Mouse (Mus musculus): Measurements from ENCODE around the gene Fastkd2. TPM values are rescaled to one million over a fixed set of nuclear protein-coding genes. Genes with fewer than 3 reads are reported as not detected.

Gene Fastkd2
- polyA plus RNA-seq (2012; rRNA removed): 7.1 and 8.9 TPM in 2 replicates

GRCm38 (mm10) chr1:63730240-63730771, at the start of gene Fastkd2, which contains the start of gene Mdh1b:
Gene Fastkd2, plus strand, starts transcription at chr1:63730614.
Gene Mdh1b, minus strand, starts transcription at chr1:63730318.
- Histone ChIP-seq H3K27me3 (ENCODE audit: control insufficient read depth, insufficient read depth, low read length) (no peaks in the 10 kb centered on the region), H3K27ac (ENCODE audit: control insufficient read depth, insufficient read depth, low read depth, low read length) (peak within 1 kb of the TSS; percentile 84), H3K36me3 (ENCODE audit: control insufficient read depth, insufficient read depth, low read length) (no peaks in the 10 kb centered on the region), H3K4me1 (ENCODE audit: control insufficient read depth, insufficient read depth, low read length) (peaks cover 4% of the 10 kb centered on the region; the same call in 1 of the 2 replicates), H3K4me3 (ENCODE audit: control insufficient read depth, low read depth, low read length) (peak within 1 kb of the TSS; percentile 99)
- no peak for TF ChIP-seq CTCF (IDR thresholded peaks at IDR 0.05; ENCODE audit: control insufficient read depth, insufficient read depth, insufficient replicate concordance, low read depth, low read length)
- TF ChIP-seq POLR2A (IDR thresholded peaks at IDR 0.05; ENCODE audit: control insufficient read depth, low read depth, low read length): peak; percentile 65; the same call in 1 of the 2 replicates

GRCm38 (mm10) chr1:63686827-63687226, 43.6 kb upstream of the Fastkd2 start, which contains the start of gene Dytn:
Gene Dytn, minus strand, starts transcription at chr1:63686927.
- Histone ChIP-seq H3K27ac (ENCODE audit: control insufficient read depth, insufficient read depth, low read depth, low read length) (no peak within 1 kb of the TSS), H3K4me3 (ENCODE audit: control insufficient read depth, low read depth, low read length) (no peak within 1 kb of the TSS), H3K36me3 (ENCODE audit: control insufficient read depth, insufficient read depth, low read length) (no peaks in the 10 kb centered on the region), H3K27me3 (ENCODE audit: control insufficient read depth, insufficient read depth, low read length) (no peaks in the 10 kb centered on the region), H3K4me1 (ENCODE audit: control insufficient read depth, insufficient read depth, low read length) (no peaks in the 10 kb centered on the region)
- TF ChIP-seq CTCF (IDR thresholded peaks at IDR 0.05; ENCODE audit: control insufficient read depth, insufficient read depth, insufficient replicate concordance, low read depth, low read length): no peak
- no peak for TF ChIP-seq POLR2A (IDR thresholded peaks at IDR 0.05; ENCODE audit: control insufficient read depth, low read depth, low read length)

- Histone ChIP-seq H3K27ac (ENCODE audit: control insufficient read depth, insufficient read depth, low read depth, low read length) (no peak overlapping the region), H3K36me3 (ENCODE audit: control insufficient read depth, insufficient read depth, low read length) (no peaks in the 10 kb centered on the region), H3K27me3 (ENCODE audit: control insufficient read depth, insufficient read depth, low read length) (no peaks in the 10 kb centered on the region), H3K4me3 (ENCODE audit: control insufficient read depth, low read depth, low read length) (no peak overlapping the region), H3K4me1 (ENCODE audit: control insufficient read depth, insufficient read depth, low read length) (no peaks in the 10 kb centered on the region)
- TF ChIP-seq POLR2A (IDR thresholded peaks at IDR 0.05; ENCODE audit: control insufficient read depth, low read depth, low read length) (no peak), CTCF (IDR thresholded peaks at IDR 0.05; ENCODE audit: control insufficient read depth, insufficient read depth, insufficient replicate concordance, low read depth, low read length) (no peak)
Observed at GRCm38 (mm10) chr1:63696861-63697260, 33.6 kb upstream of the Fastkd2 start.

- H3K4me1 ChIP-seq (ENCODE audit: control insufficient read depth, insufficient read depth, low read length): no peaks in the 10 kb centered on the region
- H3K36me3 ChIP-seq (ENCODE audit: control insufficient read depth, insufficient read depth, low read length): no peaks in the 10 kb centered on the region
- TF ChIP-seq POLR2A (IDR thresholded peaks at IDR 0.05; ENCODE audit: control insufficient read depth, low read depth, low read length): no peak
- TF ChIP-seq CTCF (IDR thresholded peaks at IDR 0.05; ENCODE audit: control insufficient read depth, insufficient read depth, insufficient replicate concordance, low read depth, low read length): no peak
- H3K27me3 ChIP-seq (ENCODE audit: control insufficient read depth, insufficient read depth, low read length): no peaks in the 10 kb centered on the region
- no peak overlapping the region for H3K4me3 ChIP-seq (ENCODE audit: control insufficient read depth, low read depth, low read length)
- no peak overlapping the region for H3K27ac ChIP-seq (ENCODE audit: control insufficient read depth, insufficient read depth, low read depth, low read length)
Observed at GRCm38 (mm10) chr1:63705733-63706132, 24.7 kb upstream of the Fastkd2 start.

GRCm38 (mm10) chr1:63708876-63709275, 21.5 kb upstream of the Fastkd2 start:
- Histone ChIP-seq H3K4me3 (ENCODE audit: control insufficient read depth, low read depth, low read length) (no peak overlapping the region), H3K36me3 (ENCODE audit: control insufficient read depth, insufficient read depth, low read length) (no peaks in the 10 kb centered on the region), H3K27me3 (ENCODE audit: control insufficient read depth, insufficient read depth, low read length) (no peaks in the 10 kb centered on the region), H3K4me1 (ENCODE audit: control insufficient read depth, insufficient read depth, low read length) (no peaks in the 10 kb centered on the region), H3K27ac (ENCODE audit: control insufficient read depth, insufficient read depth, low read depth, low read length) (no peak overlapping the region)
- TF ChIP-seq CTCF (IDR thresholded peaks at IDR 0.05; ENCODE audit: control insufficient read depth, insufficient read depth, insufficient replicate concordance, low read depth, low read length): no peak
- TF ChIP-seq POLR2A (IDR thresholded peaks at IDR 0.05; ENCODE audit: control insufficient read depth, low read depth, low read length): no peak

GRCm38 (mm10) chr1:63720161-63720560, 10.3 kb upstream of the Fastkd2 start:
- no peaks in the 10 kb centered on the region; the same call in 1 of the 2 replicates for H3K36me3 ChIP-seq (ENCODE audit: control insufficient read depth, insufficient read depth, low read length)
- H3K4me3 ChIP-seq (ENCODE audit: control insufficient read depth, low read depth, low read length): no peak overlapping the region
- no peak for TF ChIP-seq CTCF (IDR thresholded peaks at IDR 0.05; ENCODE audit: control insufficient read depth, insufficient read depth, insufficient replicate concordance, low read depth, low read length)
- TF ChIP-seq POLR2A (IDR thresholded peaks at IDR 0.05; ENCODE audit: control insufficient read depth, low read depth, low read length): no peak
- H3K27ac ChIP-seq (ENCODE audit: control insufficient read depth, insufficient read depth, low read depth, low read length): no peak overlapping the region
- H3K27me3 ChIP-seq (ENCODE audit: control insufficient read depth, insufficient read depth, low read length): no peaks in the 10 kb centered on the region
- H3K4me1 ChIP-seq (ENCODE audit: control insufficient read depth, insufficient read depth, low read length): no peaks in the 10 kb centered on the region

- Histone ChIP-seq H3K4me1 (ENCODE audit: control insufficient read depth, insufficient read depth, low read length) (peaks cover 4% of the 10 kb centered on the region; the same call in 1 of the 2 replicates), H3K4me3 (ENCODE audit: control insufficient read depth, low read depth, low read length) (peak overlapping the region; percentile 99), H3K36me3 (ENCODE audit: control insufficient read depth, insufficient read depth, low read length) (no peaks in the 10 kb centered on the region), H3K27me3 (ENCODE audit: control insufficient read depth, insufficient read depth, low read length) (no peaks in the 10 kb centered on the region), H3K27ac (ENCODE audit: control insufficient read depth, insufficient read depth, low read depth, low read length) (peak overlapping the region; percentile 84)
- TF ChIP-seq CTCF (IDR thresholded peaks at IDR 0.05; ENCODE audit: control insufficient read depth, insufficient read depth, insufficient replicate concordance, low read depth, low read length) (no peak), POLR2A (IDR thresholded peaks at IDR 0.05; ENCODE audit: control insufficient read depth, low read depth, low read length) (no peak)
Observed at GRCm38 (mm10) chr1:63729796-63730195, 618 bp upstream of the Fastkd2 start.
